Mouse (Mus musculus) kidney, embryonic 16.5 days (tissue): Measurements from ENCODE around the gene Rho. TPM values are rescaled to one million over a fixed set of nuclear protein-coding genes. Genes with fewer than 3 reads are reported as not detected.

Source experiments
- ATAC-seq: fragments of 200-750 bp; cut with Nextera tagmentation; 2 replicates; pipeline ENCODE4 v1.8.0; 2017; ENCODE audit warnings: moderate TSS enrichment; ENCODE audit not compliant: low FRiP score, low TSS enrichment
- H3K27ac ChIP-seq: fragments of 300-500 bp; sonication (generic); 2 replicates; pipeline ENCODE4 v1.5.1; 2014; ENCODE audit warnings: low read length
- H3K27me3 ChIP-seq: fragments of 300-500 bp; sonication (generic); 2 replicates; pipeline ENCODE4 v1.6.1; 2014; ENCODE audit warnings: low read length, control low read depth, mixed read lengths; ENCODE audit not compliant: insufficient read depth
- H3K36me3 ChIP-seq: fragments of 300-500 bp; sonication (generic); 2 replicates; pipeline ENCODE4 v1.6.1; 2014; ENCODE audit warnings: low read length, control low read depth, mixed read lengths; ENCODE audit not compliant: insufficient read depth
- H3K4me1 ChIP-seq: fragments of 300-500 bp; sonication (generic); 2 replicates; pipeline ENCODE4 v1.6.1; 2014; ENCODE audit warnings: low read length, control low read depth, mixed read lengths; ENCODE audit not compliant: insufficient read depth
- H3K4me2 ChIP-seq: fragments of 300-500 bp; sonication (generic); replicated peaks from 2 replicates; pipeline ENCODE4 v1.6.1; 2014; ENCODE audit warnings: low read depth, low read length
- H3K4me3 ChIP-seq: fragments of 300-500 bp; sonication (generic); 2 replicates; pipeline ENCODE4 v1.5.1; 2014; ENCODE audit warnings: mild to moderate bottlenecking, low read length
- H3K9ac ChIP-seq: fragments of 300-500 bp; sonication (generic); replicated peaks from 2 replicates; pipeline ENCODE4 v1.6.1; 2014; ENCODE audit warnings: low read length
- H3K9me3 ChIP-seq: fragments of 300-500 bp; sonication (generic); 2 replicates; pipeline ENCODE4 v1.6.1; 2016; ENCODE audit warnings: low read length, control low read depth
- WGBS: fragments of 180-500 bp; shearing (Covaris S2); extraction: QIAGEN DNeasy Blood & Tissue Kit; methylation state at CpG from one replicate; pipeline ENCODE4 v1.1.7; 2014; 5-methylcytosine and 5-hydroxymethylcytosine counted together
- polyA plus RNA-seq: library from polyadenylated mRNA; unstranded; fragments of >200 nt; fragmentation: Nextera tagmentation; extraction: Ambion mirVana; gene quantifications from 2 replicates; pipeline ENCODE4 v1.2.1, GENCODE M21; 2015

Rho gene
- polyA plus RNA-seq, 1 experiment from 2014 or later, result 0.16 TPM

DNA sequence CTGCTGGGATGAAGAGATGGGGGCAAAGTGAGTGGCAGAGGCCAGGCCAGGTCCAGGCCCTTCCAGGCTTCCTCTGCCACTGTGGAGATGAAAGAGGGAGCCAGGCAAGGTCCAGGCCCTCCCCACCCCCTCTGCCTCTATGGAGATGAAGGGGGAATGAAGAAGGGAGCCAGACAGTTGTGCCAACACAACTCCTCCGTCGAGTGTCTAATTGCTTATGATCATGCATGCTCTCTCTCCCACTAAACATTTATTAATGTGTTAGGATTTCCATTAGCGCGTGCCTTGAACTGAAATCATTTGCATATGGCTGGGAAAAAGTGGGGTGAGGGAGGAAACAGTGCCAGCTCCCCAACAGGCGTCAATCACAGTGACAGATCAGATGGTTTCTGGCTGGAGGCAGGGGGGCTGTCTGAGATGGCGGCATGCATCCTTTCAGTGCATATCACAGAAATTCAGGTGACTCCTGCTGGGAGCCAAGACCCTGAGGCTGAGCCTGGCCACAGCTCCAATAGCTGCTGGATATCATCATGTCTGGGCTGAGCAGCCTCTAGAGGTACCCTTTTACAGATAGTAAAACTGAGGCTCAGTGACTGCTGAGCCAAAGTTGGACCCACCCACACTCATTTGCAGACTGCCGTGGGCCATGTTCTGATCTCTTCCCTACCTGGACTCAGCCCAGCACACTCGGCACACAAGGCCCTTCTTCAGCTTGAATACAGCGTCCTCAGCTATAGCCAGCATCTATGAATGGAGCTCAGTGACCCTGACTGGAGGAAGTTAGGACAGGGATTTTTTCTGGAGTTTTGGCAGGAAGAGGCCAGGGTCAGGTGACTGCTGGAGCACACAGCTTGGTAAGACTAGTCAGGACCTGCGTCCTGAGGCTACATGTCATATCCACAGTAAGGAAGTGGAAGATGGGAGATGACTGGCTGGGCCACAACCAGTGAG lies 4.0 kb upstream of the Rho start:
- Histone ChIP-seq H3K4me2 (no peak overlapping the region), H3K9ac (no peak overlapping the region), H3K4me3 (no peak overlapping the region), H3K36me3 (0 out of 2 replicates have a peak, but pooled peaks cover 7% of the 10 kb centered on the region), H3K9me3 (no peaks in the 10 kb centered on the region), H3K27me3 (no peaks in the 10 kb centered on the region), H3K4me1 (peaks cover 10% of the 10 kb centered on the region), H3K27ac (no peak overlapping the region)
- ATAC-seq, result no peak
- 80% methylated on average over 10 of the region's 10 CpGs for WGBS

DNA sequence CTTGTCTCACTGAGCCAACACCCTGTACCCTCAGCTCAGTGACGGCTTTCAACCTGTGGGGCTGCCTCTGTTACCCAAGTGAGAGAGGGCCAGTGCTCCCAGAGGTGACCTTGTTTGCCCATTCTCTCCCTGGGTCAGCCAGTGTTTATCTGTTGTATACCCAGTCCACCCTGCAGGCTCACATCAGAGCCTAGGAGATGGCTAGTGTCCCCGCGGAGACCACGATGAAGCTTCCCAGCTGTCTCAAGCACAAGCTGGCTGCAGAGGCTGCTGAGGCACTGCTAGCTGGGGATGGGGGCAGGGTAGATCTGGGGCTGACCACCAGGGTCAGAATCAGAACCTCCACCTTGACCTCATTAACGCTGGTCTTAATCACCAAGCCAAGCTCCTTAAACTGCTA lies 1.5 kb upstream of the Rho start:
- Histone ChIP-seq H3K9me3 (no peaks in the 10 kb centered on the region), H3K27ac (no peak overlapping the region), H3K27me3 (no peaks in the 10 kb centered on the region), H3K4me2 (no peak overlapping the region), H3K36me3 (no peaks in the 10 kb centered on the region), H3K4me3 (no peak overlapping the region), H3K9ac (no peak overlapping the region), H3K4me1 (peaks cover 4% of the 10 kb centered on the region)
- ATAC-seq, result no peak
- WGBS, result 32% methylated on average over 5 of the region's 5 CpGs

GRCm38 (mm10) chr6:115932391-115932790 lies 843 bp downstream of the Rho start:
- Histone ChIP-seq H3K4me3 (no peak overlapping the region), H3K9me3 (no peaks in the 10 kb centered on the region), H3K27ac (no peak overlapping the region), H3K4me1 (peaks cover 3% of the 10 kb centered on the region; the same call in 1 of the 2 replicates), H3K27me3 (no peaks in the 10 kb centered on the region), H3K4me2 (no peak overlapping the region), H3K9ac (no peak overlapping the region), H3K36me3 (no peaks in the 10 kb centered on the region)
- 90% methylated on average over 3 of the region's 3 CpGs for WGBS
- no peak for ATAC-seq

GRCm38 (mm10) chr6:115935544-115935943 lies 4.0 kb downstream of the Rho start:
- WGBS, result 80% methylated on average over 8 of the region's 8 CpGs
- Histone ChIP-seq H3K27me3 (no peaks in the 10 kb centered on the region), H3K9me3 (no peaks in the 10 kb centered on the region), H3K27ac (no peak overlapping the region), H3K4me3 (no peak overlapping the region), H3K4me1 (no peaks in the 10 kb centered on the region), H3K36me3 (0 out of 2 replicates have a peak, but pooled peaks cover 3% of the 10 kb centered on the region), H3K4me2 (no peak overlapping the region), H3K9ac (no peak overlapping the region)
- no peak for ATAC-seq

GRCm38 (mm10) chr6:115938011-115938410 lies 6.5 kb downstream of the Rho start:
- 0 out of 2 replicates have a peak, but pooled peaks cover 3% of the 10 kb centered on the region for H3K36me3 ChIP-seq
- 91% methylated on average over 2 of the region's 2 CpGs for WGBS
- H3K27me3 ChIP-seq, result no peaks in the 10 kb centered on the region
- no peak overlapping the region for H3K27ac ChIP-seq
- no peak overlapping the region for H3K4me2 ChIP-seq
- H3K4me1 ChIP-seq, result peaks cover 7% of the 10 kb centered on the region
- no peak overlapping the region for H3K4me3 ChIP-seq
- no peak for ATAC-seq
- H3K9ac ChIP-seq, result no peak overlapping the region
- no peaks in the 10 kb centered on the region for H3K9me3 ChIP-seq

GRCm38 (mm10) chr6:115938798-115939197 lies 7.2 kb downstream of the Rho start:
- Histone ChIP-seq H3K27ac (no peak overlapping the region), H3K4me3 (no peak overlapping the region), H3K9ac (no peak overlapping the region), H3K4me1 (peaks cover 7% of the 10 kb centered on the region), H3K9me3 (no peaks in the 10 kb centered on the region), H3K27me3 (no peaks in the 10 kb centered on the region), H3K4me2 (no peak overlapping the region), H3K36me3 (0 out of 2 replicates have a peak, but pooled peaks cover 3% of the 10 kb centered on the region)
- WGBS, result 68% methylated on average over 1 of the region's 1 CpGs
- ATAC-seq, result no peak

- 79% methylated on average over 1 of the region's 1 CpGs for WGBS
- ATAC-seq, result no peak
- Histone ChIP-seq H3K9me3 (no peaks in the 10 kb centered on the region), H3K4me3 (no peak overlapping the region), H3K27ac (no peak overlapping the region), H3K9ac (no peak overlapping the region), H3K27me3 (no peaks in the 10 kb centered on the region), H3K36me3 (0 out of 2 replicates have a peak, but pooled peaks cover 3% of the 10 kb centered on the region), H3K4me1 (peaks cover 7% of the 10 kb centered on the region), H3K4me2 (no peak overlapping the region)
Measured at GRCm38 (mm10) chr6:115940603-115941002, 9.1 kb downstream of the Rho start.

- no peaks in the 10 kb centered on the region for H3K9me3 ChIP-seq
- H3K4me2 ChIP-seq, result no peak overlapping the region
- no peaks in the 10 kb centered on the region for H3K27me3 ChIP-seq
- no peak overlapping the region for H3K9ac ChIP-seq
- peaks cover 7% of the 10 kb centered on the region for H3K4me1 ChIP-seq
- no peak for ATAC-seq
- H3K27ac ChIP-seq, result no peak overlapping the region
- H3K4me3 ChIP-seq, result no peak overlapping the region
- H3K36me3 ChIP-seq, result 0 out of 2 replicates have a peak, but pooled peaks cover 3% of the 10 kb centered on the region
- 8% methylated on average over 5 of the region's 12 CpGs for WGBS
Measured at GRCm38 (mm10) chr6:115941128-115941527, 9.6 kb downstream of the Rho start.

GRCm38 (mm10) chr6:115943498-115944427 lies 12.2 kb downstream of the Rho start:
- H3K9ac ChIP-seq, result no peak overlapping the region
- H3K4me2 ChIP-seq, result no peak overlapping the region
- WGBS, result 65% methylated on average over 9 of the region's 9 CpGs
- no peaks in the 10 kb centered on the region for H3K36me3 ChIP-seq
- no peaks in the 10 kb centered on the region for H3K27me3 ChIP-seq
- no peak for ATAC-seq
- H3K9me3 ChIP-seq, result no peaks in the 10 kb centered on the region
- H3K27ac ChIP-seq, result no peak overlapping the region
- H3K4me1 ChIP-seq, result peaks cover 7% of the 10 kb centered on the region
- no peak overlapping the region for H3K4me3 ChIP-seq
